ENCODE assay signal across 9 mouse cellular contexts in genomic region chr11:95008661-95009628, GRCm38 (mm10). TPM values are rescaled to one million over a fixed set of nuclear protein-coding genes. Genes with fewer than 3 reads are reported as not detected.
A peak's percentile ranks its signal among the peaks of the same experiment; 100 is the strongest.
DNase-seq lines count a peak whose midpoint lies in the region; ATAC-seq and TF ChIP-seq lines count a peak whose summit lies in the region.
"Had no signal": no experiment of that assay in that cellular context is flagged by ENCODE, and none has a peak within 500 bp of the region (broad histone marks: within the 10 kb centered on the region; RNA-seq: fewer than 3 reads in every experiment).

No protein-coding gene starts in this region.

- no peaks in the 10 kb centered on the region for H3K27me3 ChIP-seq in embryonic facial prominence, embryonic 15.5 days
- 0 out of 2 replicates have a peak, but pooled peaks cover 4% of the 10 kb centered on the region for H3K27me3 ChIP-seq in intestine, postnatal 0 days (replicated peaks; ENCODE audit: control insufficient read depth, insufficient read depth, low read length)
- no peaks in the 10 kb centered on the region for H3K27me3 ChIP-seq in neural tube, embryonic 12.5 days (replicated peaks)

- intact Hi-C loops in gastrocnemius, postnatal 14 days (cut with DNase I; ENCODE audit: low total_unique reads): no loop called here

- peaks cover 60% of the 10 kb centered on the region for H3K4me1 ChIP-seq in embryonic facial prominence, embryonic 15.5 days
- H3K4me1 ChIP-seq in intestine, postnatal 0 days (replicated peaks; ENCODE audit: control insufficient read depth, insufficient read depth, low read length): peaks cover 8% of the 10 kb centered on the region
- peaks cover 57% of the 10 kb centered on the region for H3K4me1 ChIP-seq in neural tube, embryonic 12.5 days

- 31% methylated on average over 15 of the region's 15 CpGs for WGBS in embryonic facial prominence, embryonic 15.5 days
- 34% methylated on average over 15 of the region's 15 CpGs for WGBS in intestine, postnatal 0 days
- 36% methylated on average over 15 of the region's 15 CpGs for WGBS in neural tube, embryonic 12.5 days

- H3K4me2 ChIP-seq in embryonic facial prominence, embryonic 15.5 days (replicated peaks): peak overlapping the region; percentile 88
- H3K4me2 ChIP-seq in intestine, postnatal 0 days (replicated peaks; ENCODE audit: low read depth): peak overlapping the region; percentile 86
- peak overlapping the region; percentile 78 for H3K4me2 ChIP-seq in neural tube, embryonic 12.5 days (replicated peaks)

- DNase-seq in gastrocnemius, postnatal 14 days: peak; percentile 55
- DNase-seq in gastrocnemius, adult 8-10 months (ENCODE audit: low spot score in 2 of 2): no peak
- peak; percentile 54 for DNase-seq in 3134 (ENCODE audit: extremely low read depth, insufficient read length, low spot score)
- DNase-seq in natural killer cell, adult 2 months (ENCODE audit: low spot score in 2 of 2): no peak

- peaks cover 19% of the 10 kb centered on the region; the same call in 1 of the 2 replicates for H3K36me3 ChIP-seq in embryonic facial prominence, embryonic 15.5 days
- H3K36me3 ChIP-seq in intestine, postnatal 0 days (ENCODE audit: control insufficient read depth, insufficient read depth): peaks cover 18% of the 10 kb centered on the region; the same call in 1 of the 2 replicates
- H3K36me3 ChIP-seq in neural tube, embryonic 12.5 days: peaks cover 25% of the 10 kb centered on the region

- no peak; the same call in 1 of the 2 replicates for ATAC-seq in embryonic facial prominence, embryonic 15.5 days (ENCODE audit: insufficient number of reproducible peaks, low FRiP score, low TSS enrichment, low read depth)
- no peak for ATAC-seq in intestine, postnatal 0 days
- ATAC-seq in neural tube, embryonic 12.5 days (ENCODE audit: low FRiP score, low read depth): 0 out of 2 replicates have a peak, but pooled peaks have one; percentile 2
- ATAC-seq in monocyte, adult 5-6 weeks (replicated peaks; ENCODE audit: insufficient number of reproducible peaks, low FRiP score, low TSS enrichment, poor library complexity, severe bottlenecking): no peak

- H3K9ac ChIP-seq in embryonic facial prominence, embryonic 15.5 days: peak overlapping the region; percentile 77
- H3K9ac ChIP-seq in intestine, postnatal 0 days (ENCODE audit: low read depth, low read length): peak overlapping the region; percentile 58; the same call in 1 of the 2 replicates
- H3K9ac ChIP-seq in neural tube, embryonic 12.5 days: peak overlapping the region; percentile 88

- no peaks in the 10 kb centered on the region for H3K9me3 ChIP-seq in embryonic facial prominence, embryonic 15.5 days (replicated peaks)
- no peaks in the 10 kb centered on the region for H3K9me3 ChIP-seq in intestine, postnatal 0 days (ENCODE audit: control insufficient read depth)
- no peaks in the 10 kb centered on the region for H3K9me3 ChIP-seq in neural tube, embryonic 12.5 days

- H3K4me3 ChIP-seq in embryonic facial prominence, embryonic 15.5 days (replicated peaks): peak overlapping the region; percentile 70
- H3K4me3 ChIP-seq in intestine, postnatal 0 days (ENCODE audit: low read depth, low read length): peak overlapping the region; percentile 55
- H3K4me3 ChIP-seq in neural tube, embryonic 12.5 days: peak overlapping the region; percentile 80

- H3K27ac ChIP-seq in embryonic facial prominence, embryonic 15.5 days (replicated peaks): peak overlapping the region; percentile 94
- peak overlapping the region; percentile 66 for H3K27ac ChIP-seq in intestine, postnatal 0 days (ENCODE audit: low read depth, low read length)
- H3K27ac ChIP-seq in neural tube, embryonic 12.5 days: peak overlapping the region; percentile 93

- no peak for TF ChIP-seq CTCF in intestine, postnatal 0 days (IDR thresholded peaks at IDR 0.05; ENCODE audit: low read depth)

RNA-seq across cellular contexts. Expression of gene Samd14, which starts 0.7 kb away (rescaled TPM):
- 1 to 10 TPM; 1.7 to 2.2 TPM for total RNA-seq in gastrocnemius, postnatal 14 days (2021)
- under 1 TPM; 0.24 to 0.62 (median 0.45) TPM for total RNA-seq in gastrocnemius, adult 8-10 months (2022)
- polyA plus RNA-seq in embryonic facial prominence, embryonic 15.5 days (2015; fragmentation: Nextera tagmentation; extraction: Ambion mirVana): 29.7 and 33.9 TPM in 2 replicates
- 6.5 and 6.9 TPM in 2 replicates for polyA plus RNA-seq in intestine, postnatal 0 days (2015; fragmentation: Nextera tagmentation; extraction: Ambion mirVana)
- polyA plus RNA-seq in neural tube, embryonic 12.5 days (2016; fragmentation: Nextera tagmentation; extraction: Ambion mirVana): 101 and 106 TPM in 2 replicates
- 0.38 to 1.5 TPM in 2 of 3 replicates, not detected in the other for total RNA-seq in monocyte, adult 5-6 weeks (2017)

RNA-seq across cellular contexts. Expression of gene Ppp1r9b, which starts 18.1 kb away (rescaled TPM):
- 10 to 100 TPM; 38.7 to 38.8 TPM for total RNA-seq in gastrocnemius, postnatal 14 days (2021)
- 10 to 100 TPM; 15.8 to 23.9 (median 19.4) TPM for total RNA-seq in gastrocnemius, adult 8-10 months (2022)
- 11.0 and 12.8 TPM in 2 replicates for polyA plus RNA-seq in embryonic facial prominence, embryonic 15.5 days (2015; fragmentation: Nextera tagmentation; extraction: Ambion mirVana)
- polyA plus RNA-seq in intestine, postnatal 0 days (2015; fragmentation: Nextera tagmentation; extraction: Ambion mirVana): 6.3 and 7.1 TPM in 2 replicates
- 18.2 and 19.7 TPM in 2 replicates for polyA plus RNA-seq in neural tube, embryonic 12.5 days (2016; fragmentation: Nextera tagmentation; extraction: Ambion mirVana)
- 127 to 216 TPM (median 141 TPM) in 3 replicates for total RNA-seq in monocyte, adult 5-6 weeks (2017)

RNA-seq across cellular contexts. Expression of gene Pdk2, which starts 32.2 kb away (rescaled TPM):
- 100 to 1,000 TPM; 330 to 344 TPM for total RNA-seq in gastrocnemius, postnatal 14 days (2021)
- 100 to 1,000 TPM; 484 to 519 (median 495) TPM for total RNA-seq in gastrocnemius, adult 8-10 months (2022)
- 33.7 and 41.8 TPM in 2 replicates for polyA plus RNA-seq in embryonic facial prominence, embryonic 15.5 days (2015; fragmentation: Nextera tagmentation; extraction: Ambion mirVana)
- polyA plus RNA-seq in intestine, postnatal 0 days (2015; fragmentation: Nextera tagmentation; extraction: Ambion mirVana): 53.2 and 57.4 TPM in 2 replicates
- polyA plus RNA-seq in neural tube, embryonic 12.5 days (2016; fragmentation: Nextera tagmentation; extraction: Ambion mirVana): 20.5 and 20.6 TPM in 2 replicates
- total RNA-seq in monocyte, adult 5-6 weeks (2017): 2.8 to 14.5 TPM (median 4.8 TPM) in 3 replicates

RNA-seq across cellular contexts. Expression of gene Sgca, which starts 32.8 kb away (rescaled TPM):
- 100 to 1,000 TPM; 201 to 224 TPM for total RNA-seq in gastrocnemius, postnatal 14 days (2021)
- total RNA-seq in gastrocnemius, adult 8-10 months (2022): 100 to 1,000 TPM; 272 to 306 (median 288) TPM
- polyA plus RNA-seq in embryonic facial prominence, embryonic 15.5 days (2015; fragmentation: Nextera tagmentation; extraction: Ambion mirVana): 11.7 and 14.6 TPM in 2 replicates
- polyA plus RNA-seq in intestine, postnatal 0 days (2015; fragmentation: Nextera tagmentation; extraction: Ambion mirVana): 0.18 and 0.55 TPM in 2 replicates
- 0.80 and 0.90 TPM in 2 replicates for polyA plus RNA-seq in neural tube, embryonic 12.5 days (2016; fragmentation: Nextera tagmentation; extraction: Ambion mirVana)
- total RNA-seq in monocyte, adult 5-6 weeks (2017): not detected in 3 replicates

RNA-seq across cellular contexts. Expression of gene Hils1, which starts 41.6 kb away (rescaled TPM):
- total RNA-seq in gastrocnemius, postnatal 14 days (2021): not detected
- total RNA-seq in gastrocnemius, adult 8-10 months (2022): not detected
- polyA plus RNA-seq in embryonic facial prominence, embryonic 15.5 days (2015; fragmentation: Nextera tagmentation; extraction: Ambion mirVana): 0.25 TPM in 1 of 2 replicates, not detected in the other
- polyA plus RNA-seq in intestine, postnatal 0 days (2015; fragmentation: Nextera tagmentation; extraction: Ambion mirVana): not detected in 2 replicates
- polyA plus RNA-seq in neural tube, embryonic 12.5 days (2016; fragmentation: Nextera tagmentation; extraction: Ambion mirVana): not detected in 2 replicates
- 2.5 TPM in 1 of 3 replicates, not detected in the others for total RNA-seq in monocyte, adult 5-6 weeks (2017)
- polyA plus RNA-seq: large intestine, adult 2 months had no signal

Comparison
In these comparisons a context has a peak if more than half of its experiments do, and no peak if none do; other contexts are left out.
1. DNase-seq: peak in gastrocnemius, postnatal 14 days (single experiment) and 3134 (single experiment); none in gastrocnemius, adult 8-10 months (0 of 2) and natural killer cell, adult 2 months (0 of 2).
2. RNA of gene Pdk2, which starts 32.2 kb away (total RNA-seq): 484 to 519 TPM in gastrocnemius, adult 8-10 months and 330 to 344 TPM in gastrocnemius, postnatal 14 days; 2.8 to 14.5 TPM in monocyte, adult 5-6 weeks; every median in the first group is over 10 times any median in the second.
3. Peak in every context shown above with its lines, with median percentiles within 50 percentile points of each other: H3K27ac ChIP-seq, H3K4me2 ChIP-seq, H3K4me3 ChIP-seq and H3K9ac ChIP-seq.